Mouse (Mus musculus) kidney, embryonic 14.5 days (tissue): ENCODE data around the gene Rcsd1. TPM values are rescaled to one million over a fixed set of nuclear protein-coding genes. Genes with fewer than 3 reads are reported as not detected.

ENCODE experiments used
- ATAC-seq: fragments of 200-750 bp; cut with Nextera tagmentation; 2 replicates; pipeline ENCODE4 v1.8.0; 2017; ENCODE audit warnings: moderate number of reproducible peaks, mild to moderate bottlenecking, moderate TSS enrichment, moderate library complexity; ENCODE audit not compliant: low FRiP score, low TSS enrichment
- H3K27ac ChIP-seq: fragments of 300-500 bp; sonication (generic); 2 replicates; pipeline ENCODE4 v1.5.1; 2014; ENCODE audit warnings: low read depth, mild to moderate bottlenecking, low read length, moderate library complexity, mixed read lengths
- H3K27me3 ChIP-seq: fragments of 300-500 bp; sonication (generic); 2 replicates; pipeline ENCODE4 v1.6.1; 2014; ENCODE audit warnings: mild to moderate bottlenecking, low read length; ENCODE audit not compliant: control insufficient read depth, insufficient read depth
- H3K36me3 ChIP-seq: fragments of 300-500 bp; sonication (generic); 2 replicates; pipeline ENCODE4 v1.6.1; 2014; ENCODE audit warnings: low read length, mixed read lengths; ENCODE audit not compliant: control insufficient read depth, insufficient read depth
- H3K4me1 ChIP-seq: fragments of 300-500 bp; sonication (generic); 2 replicates; pipeline ENCODE4 v1.6.1; 2014; ENCODE audit warnings: low read length, mixed read lengths; ENCODE audit not compliant: control insufficient read depth, insufficient read depth
- H3K4me2 ChIP-seq: fragments of 300-500 bp; sonication (generic); replicated peaks from 2 replicates; pipeline ENCODE4 v1.6.1; 2014; ENCODE audit warnings: low read depth, mild to moderate bottlenecking, low read length
- H3K4me3 ChIP-seq: fragments of 300-500 bp; sonication (generic); 2 replicates; pipeline ENCODE4 v1.5.1; 2014; ENCODE audit warnings: mild to moderate bottlenecking, low read length
- H3K9ac ChIP-seq: fragments of 300-500 bp; sonication (generic); 2 replicates; pipeline ENCODE4 v1.6.1; 2014; ENCODE audit warnings: low read depth, mild to moderate bottlenecking, low read length, moderate library complexity
- H3K9me3 ChIP-seq: fragments of 300-500 bp; sonication (generic); 2 replicates; pipeline ENCODE4 v1.6.1; 2016; ENCODE audit warnings: low read length; ENCODE audit not compliant: control insufficient read depth
- WGBS: fragments of 180-500 bp; shearing (Covaris S2); extraction: QIAGEN DNeasy Blood & Tissue Kit; methylation state at CpG from one replicate; pipeline ENCODE4 v1.1.7; 2014; 5-methylcytosine and 5-hydroxymethylcytosine counted together
- polyA plus RNA-seq: library from polyadenylated mRNA; unstranded; fragments of >200 nt; fragmentation: Nextera tagmentation; extraction: Ambion mirVana; gene quantifications from 2 replicates; pipeline ENCODE4 v1.2.1, GENCODE M21; 2014

The Rcsd1 gene
- polyA plus RNA-seq, 1 experiment from 2014 or later, result 44.4 TPM

- peak; percentile 83 for ATAC-seq
- no peaks in the 10 kb centered on the region for H3K36me3 ChIP-seq
- H3K27me3 ChIP-seq, result no peaks in the 10 kb centered on the region
- peak overlapping the region; percentile 83 for H3K27ac ChIP-seq
- H3K9ac ChIP-seq, result no peak overlapping the region
- peaks cover 28% of the 10 kb centered on the region for H3K4me1 ChIP-seq
- H3K4me2 ChIP-seq, result no peak overlapping the region; the same call in 1 of the 2 replicates
- H3K9me3 ChIP-seq, result no peaks in the 10 kb centered on the region
- no peak overlapping the region for H3K4me3 ChIP-seq
- 5% methylated on average over 11 of the region's 11 CpGs for WGBS
These were observed 14.9 kb upstream of the Rcsd1 start for GRCm38 (mm10) chr1:165724219-165725033.

GRCm38 (mm10) chr1:165722531-165723123 lies 13.1 kb upstream of the Rcsd1 start:
- H3K9me3 ChIP-seq, result no peaks in the 10 kb centered on the region
- H3K27ac ChIP-seq, result no peak overlapping the region
- no peaks in the 10 kb centered on the region for H3K36me3 ChIP-seq
- peaks cover 41% of the 10 kb centered on the region for H3K4me1 ChIP-seq
- no peak overlapping the region for H3K9ac ChIP-seq
- no peak overlapping the region for H3K4me2 ChIP-seq
- no peaks in the 10 kb centered on the region for H3K27me3 ChIP-seq
- ATAC-seq, result no peak
- WGBS, result 93% methylated on average over 9 of the region's 9 CpGs
- no peak overlapping the region for H3K4me3 ChIP-seq

GRCm38 (mm10) chr1:165718543-165719105 lies 9.1 kb upstream of the Rcsd1 start:
- no peak overlapping the region; the same call in 1 of the 2 replicates for H3K9ac ChIP-seq
- H3K27me3 ChIP-seq, result no peaks in the 10 kb centered on the region
- H3K36me3 ChIP-seq, result no peaks in the 10 kb centered on the region
- H3K4me3 ChIP-seq, result no peak overlapping the region
- ATAC-seq, result no peak
- peak overlapping the region; percentile 86 for H3K27ac ChIP-seq
- H3K9me3 ChIP-seq, result no peaks in the 10 kb centered on the region
- peaks cover 21% of the 10 kb centered on the region for H3K4me1 ChIP-seq
- WGBS, result 47% methylated on average over 15 of the region's 15 CpGs
- peak overlapping the region; percentile 4; the same call in 1 of the 2 replicates for H3K4me2 ChIP-seq

- H3K27ac ChIP-seq, result peak overlapping the region; percentile 86
- H3K4me2 ChIP-seq, result 0 out of 2 replicates have a peak overlapping the region, but pooled peaks have one; percentile 4
These were observed 8.4 kb upstream of the Rcsd1 start for GRCm38 (mm10) chr1:165717711-165718542.

GRCm38 (mm10) chr1:165716426-165716825 lies 6.9 kb upstream of the Rcsd1 start:
- Histone ChIP-seq H3K4me2 (no peak overlapping the region), H3K27me3 (no peaks in the 10 kb centered on the region), H3K4me1 (peaks cover 21% of the 10 kb centered on the region), H3K36me3 (no peaks in the 10 kb centered on the region), H3K9ac (no peak overlapping the region), H3K27ac (no peak overlapping the region), H3K4me3 (no peak overlapping the region), H3K9me3 (no peaks in the 10 kb centered on the region)
- WGBS, result 86% methylated on average over 4 of the region's 4 CpGs
- no peak for ATAC-seq

More at GRCm38 (mm10) chr1:165717711-165718542, 8.4 kb upstream of the Rcsd1 start:
- 26% methylated on average over 11 of the region's 11 CpGs for WGBS
- ATAC-seq, result peak; percentile 75
- H3K27me3 ChIP-seq, result no peaks in the 10 kb centered on the region
- H3K9ac ChIP-seq, result no peak overlapping the region; the same call in 1 of the 2 replicates
- H3K9me3 ChIP-seq, result no peaks in the 10 kb centered on the region
- no peak overlapping the region for H3K4me3 ChIP-seq
- no peaks in the 10 kb centered on the region for H3K36me3 ChIP-seq
- peaks cover 21% of the 10 kb centered on the region for H3K4me1 ChIP-seq

- Histone ChIP-seq H3K36me3 (no peaks in the 10 kb centered on the region), H3K4me2 (no peak overlapping the region), H3K9me3 (no peaks in the 10 kb centered on the region), H3K9ac (no peak overlapping the region), H3K4me1 (peaks cover 35% of the 10 kb centered on the region), H3K27ac (no peak overlapping the region), H3K4me3 (no peak overlapping the region), H3K27me3 (no peaks in the 10 kb centered on the region)
- ATAC-seq, result no peak
- 71% methylated on average over 5 of the region's 5 CpGs for WGBS
These were observed 4.2 kb upstream of the Rcsd1 start for GRCm38 (mm10) chr1:165713798-165714197.

- Histone ChIP-seq H3K4me1 (peaks cover 23% of the 10 kb centered on the region), H3K4me3 (no peak overlapping the region), H3K9ac (no peak overlapping the region), H3K27me3 (no peaks in the 10 kb centered on the region), H3K27ac (no peak overlapping the region), H3K36me3 (no peaks in the 10 kb centered on the region), H3K9me3 (no peaks in the 10 kb centered on the region), H3K4me2 (no peak overlapping the region)
- no peak for ATAC-seq
- WGBS, result 89% methylated on average over 5 of the region's 5 CpGs
These were observed 2.4 kb upstream of the Rcsd1 start for GRCm38 (mm10) chr1:165711914-165712313.

GRCm38 (mm10) chr1:165708686-165709380 lies 724 bp downstream of the Rcsd1 start:
- Histone ChIP-seq H3K4me1 (peaks cover 36% of the 10 kb centered on the region), H3K36me3 (no peaks in the 10 kb centered on the region), H3K4me3 (peak overlapping the region; percentile 74; the same call in 1 of the 2 replicates), H3K4me2 (peak overlapping the region; percentile 55), H3K9ac (peak overlapping the region; percentile 71; the same call in 1 of the 2 replicates), H3K9me3 (no peaks in the 10 kb centered on the region), H3K27me3 (no peaks in the 10 kb centered on the region), H3K27ac (peak overlapping the region; percentile 77)
- no peak for ATAC-seq
- WGBS, result 22% methylated on average over 9 of the region's 9 CpGs
